Mouse (Mus musculus) left cerebral cortex, postnatal 10 days (tissue): ENCODE results near the gene Pdzd2. TPM values are rescaled to one million over a fixed set of nuclear protein-coding genes. Genes with fewer than 3 reads are reported as not detected.

Experiments
- DNase-seq, 2 experiments: peaks; one replicate each; pipeline ENCODE4 v3.0.0; 2021 to 2022; ENCODE audit warnings: low spot score in 2 of 2, mixed read lengths in 1 of 2; ENCODE audit errors: extremely low spot score in 1 of 2
- intact Hi-C: fragments of 180-260 bp; cut with DNase I; formaldehyde crosslinking; loops from one replicate; pipeline ENCODE4 v1.15.1; 2025
- total RNA-seq, 2 experiments: library from RNA; stranded (reverse); gene quantifications; 2 replicates each; pipeline ENCODE4 v1.2.3; 2021

The Pdzd2 gene
- total RNA-seq, 2 experiments from 2014 or later, result 106 to 114 TPM

DNA sequence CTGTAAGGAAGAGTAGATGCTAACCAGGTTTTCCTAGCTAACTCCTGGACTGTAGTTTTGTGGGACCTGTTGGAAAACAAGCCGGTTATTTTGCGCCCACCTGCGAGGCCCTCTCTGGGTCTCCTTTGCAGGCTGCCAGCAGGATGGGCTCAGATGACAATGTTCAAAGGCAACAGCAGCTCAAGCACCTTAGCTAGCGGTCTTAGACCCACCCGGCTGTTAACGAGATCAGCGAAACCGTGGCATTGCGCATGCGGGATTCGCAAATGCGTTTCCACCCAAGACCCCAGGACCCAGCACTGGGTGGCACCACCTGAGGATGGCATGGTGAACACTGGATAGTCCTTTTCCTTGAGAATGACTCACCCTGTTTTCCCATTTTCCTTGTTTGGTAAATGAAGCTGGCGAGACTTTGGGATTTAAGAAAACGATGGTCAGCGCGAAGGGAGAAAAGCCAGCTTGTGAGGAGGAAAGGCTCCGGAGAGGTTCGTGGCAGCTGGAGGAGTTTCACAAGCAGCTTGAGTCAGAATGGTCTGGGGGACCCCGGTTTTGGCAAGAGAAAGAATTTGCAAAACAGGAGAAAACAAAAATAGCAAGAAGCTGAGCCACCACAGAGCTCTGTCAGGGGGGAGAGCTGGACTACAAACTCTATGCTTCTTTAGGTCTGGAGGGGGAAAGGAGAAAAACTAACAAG is 379.1 kb downstream of the Pdzd2 start:
- no peak for DNase-seq
- intact Hi-C loops, result no loop called here

DNA sequence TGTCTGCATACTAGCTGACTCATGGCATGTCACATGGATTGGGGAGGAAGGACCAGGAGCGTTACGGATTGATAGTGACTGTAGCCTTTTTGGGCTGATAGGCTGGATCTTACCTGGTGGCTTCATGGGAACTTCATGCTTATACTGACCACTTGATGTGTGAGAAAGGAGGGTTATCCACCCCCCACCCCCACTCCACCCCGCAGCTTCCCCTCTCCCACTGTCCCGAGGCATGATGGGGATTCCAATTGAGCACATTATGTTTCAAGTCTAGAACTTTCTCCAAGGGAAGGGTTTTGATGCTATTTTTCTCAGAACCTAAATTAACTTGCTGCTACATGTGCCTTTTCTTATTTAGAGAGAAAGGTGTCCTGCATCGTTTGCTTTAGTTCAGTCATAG is 381.3 kb downstream of the Pdzd2 start:
- no peak for DNase-seq
- intact Hi-C loops, result no loop called here

DNA sequence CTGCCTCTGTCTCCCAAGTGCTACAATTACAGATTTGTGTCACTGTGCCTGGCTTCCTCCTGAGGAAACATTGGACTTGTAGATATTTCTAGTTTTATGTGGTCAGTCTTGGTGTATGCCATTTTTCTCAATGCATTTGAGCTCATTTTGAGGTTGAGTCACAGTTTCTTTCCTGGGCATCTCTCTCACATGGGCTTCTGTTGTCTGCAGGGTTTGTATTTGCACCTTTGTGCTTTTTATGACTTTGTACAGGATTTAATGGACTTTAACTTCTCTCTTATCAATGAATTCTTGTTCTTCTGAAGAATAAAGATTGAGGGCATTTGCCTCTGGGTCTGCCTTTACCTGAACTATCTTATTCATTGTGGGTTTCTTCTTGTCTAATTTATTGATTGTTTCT is 382.3 kb downstream of the Pdzd2 start:
- DNase-seq, result no peak
- intact Hi-C loops, result no loop called here

DNA sequence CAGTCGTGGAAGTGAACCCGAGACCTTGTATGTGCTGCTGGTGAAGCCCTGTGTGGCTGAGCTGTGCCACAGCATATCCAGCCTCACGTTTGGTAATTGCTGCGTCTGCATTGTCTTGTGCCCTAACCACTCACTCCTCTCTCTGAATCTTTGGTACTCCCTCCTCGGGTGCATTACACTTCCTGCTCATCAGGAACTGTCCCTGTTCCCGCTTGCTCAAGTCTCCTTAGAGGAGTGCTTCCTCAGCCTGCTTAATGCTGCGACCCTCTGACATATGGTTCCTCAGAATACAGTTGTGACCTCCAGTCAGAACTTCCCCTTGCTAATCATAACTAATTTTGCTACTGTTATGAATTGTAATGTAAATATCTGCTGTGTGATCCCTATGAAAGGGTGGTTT is 383.8 kb downstream of the Pdzd2 start:
- intact Hi-C loops, result no loop called here
- no peak for DNase-seq

DNA sequence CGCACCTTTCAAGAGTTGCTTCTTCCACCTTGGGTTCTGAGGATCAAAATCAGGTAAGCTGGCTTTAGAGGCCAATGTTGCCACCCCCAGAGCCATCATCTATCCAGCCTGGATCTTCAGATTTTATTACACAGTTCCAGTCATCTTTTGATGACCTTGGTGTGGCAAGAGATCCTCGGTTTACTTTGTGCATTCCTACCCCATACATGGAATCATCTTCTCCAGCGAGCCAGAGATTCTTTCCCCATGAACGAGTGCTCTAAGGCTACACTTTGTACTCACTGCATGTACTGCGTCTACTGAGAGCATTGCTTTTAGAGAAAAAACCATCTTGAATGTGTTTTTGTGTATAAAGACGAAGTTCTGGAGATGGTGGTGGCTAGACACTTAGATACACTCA is 384.5 kb downstream of the Pdzd2 start:
- no peak for DNase-seq
- intact Hi-C loops, result no loop called here

DNA sequence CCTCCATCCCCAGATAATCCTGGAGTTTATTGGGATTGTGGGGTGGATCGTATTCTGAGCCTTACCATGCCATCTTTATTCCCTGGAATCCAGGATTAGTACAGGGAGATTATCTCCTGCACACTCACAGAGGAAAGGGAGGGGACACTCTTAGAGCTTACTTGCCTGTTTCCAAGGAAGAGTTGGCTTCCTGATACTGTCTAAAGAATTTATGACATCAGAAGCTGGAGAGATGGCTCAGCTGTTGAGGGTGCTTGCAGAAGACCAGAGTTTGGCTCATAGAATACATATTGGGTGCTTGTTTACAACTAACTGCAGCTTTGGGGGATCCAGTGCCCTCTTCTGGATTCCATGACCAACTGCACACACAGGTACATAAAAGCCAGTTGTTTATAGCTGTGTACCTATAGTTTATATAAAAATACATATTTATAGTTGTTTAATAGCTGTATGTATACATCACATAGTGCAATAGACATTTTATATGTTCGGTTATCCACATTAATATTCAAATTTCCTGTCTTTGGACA is 385.4 kb downstream of the Pdzd2 start:
- intact Hi-C loops, result no loop called here
- no peak for DNase-seq

DNA sequence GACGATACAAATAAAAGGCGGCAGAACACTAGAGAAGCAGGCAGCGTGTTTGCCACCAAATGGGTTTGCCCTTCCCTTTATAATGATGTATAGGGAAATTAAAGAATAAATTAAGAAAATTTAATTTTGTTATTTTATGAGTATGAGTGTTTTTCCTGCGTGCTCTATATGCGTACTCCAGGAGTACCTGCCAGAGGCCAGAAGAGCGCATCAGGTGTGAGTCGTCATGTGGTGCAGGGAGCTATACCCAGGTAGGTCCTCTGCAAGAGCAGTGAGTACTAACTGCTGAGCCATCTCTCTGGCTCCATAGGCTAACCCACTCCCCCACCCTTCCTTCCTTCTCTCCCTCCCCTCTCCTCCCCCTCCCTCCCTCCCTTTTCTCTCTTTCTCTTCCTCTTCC is 388.3 kb downstream of the Pdzd2 start:
- no peak for DNase-seq
- intact Hi-C loops, result no loop called here

DNA sequence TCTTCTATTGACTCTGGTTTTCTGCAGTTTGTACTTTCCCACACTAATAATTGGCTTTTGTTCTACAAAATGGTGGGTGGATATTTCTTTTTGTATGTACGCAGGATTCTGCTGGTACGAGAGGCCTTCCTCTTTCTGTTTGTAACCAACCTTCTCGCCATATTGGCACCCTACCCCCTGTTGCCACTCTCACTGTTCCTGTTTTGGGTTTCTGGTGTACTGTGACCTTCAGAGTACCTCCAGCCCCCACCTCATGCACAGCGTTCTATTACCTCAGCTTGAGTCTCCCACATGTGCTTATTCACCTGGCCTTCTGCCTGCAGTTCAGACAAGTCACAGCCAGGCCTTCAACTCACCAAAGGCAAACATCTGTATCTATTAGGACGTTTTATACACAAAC is 389.9 kb downstream of the Pdzd2 start:
- no peak for DNase-seq
- intact Hi-C loops, result no loop called here

DNA sequence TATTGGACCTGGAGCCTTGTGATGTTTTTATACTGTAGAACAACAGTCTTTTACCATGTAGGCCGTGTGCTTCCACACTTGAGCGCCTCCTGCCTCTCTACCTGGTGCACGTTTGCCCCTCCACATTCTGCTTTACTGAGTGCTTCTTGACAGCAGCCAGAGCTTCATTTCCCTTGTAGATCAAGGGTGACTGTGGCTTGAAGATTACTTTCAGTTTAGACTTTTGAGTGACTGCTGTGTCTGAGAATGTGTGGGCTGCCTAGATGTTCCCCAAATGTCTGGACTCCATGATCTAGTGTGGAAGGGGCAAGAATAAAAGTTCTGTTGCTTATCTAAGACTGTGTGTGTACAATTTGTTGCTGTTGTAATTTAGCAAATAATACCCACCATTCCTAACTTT is 390.8 kb downstream of the Pdzd2 start:
- intact Hi-C loops, result no loop called here
- no peak for DNase-seq

DNA sequence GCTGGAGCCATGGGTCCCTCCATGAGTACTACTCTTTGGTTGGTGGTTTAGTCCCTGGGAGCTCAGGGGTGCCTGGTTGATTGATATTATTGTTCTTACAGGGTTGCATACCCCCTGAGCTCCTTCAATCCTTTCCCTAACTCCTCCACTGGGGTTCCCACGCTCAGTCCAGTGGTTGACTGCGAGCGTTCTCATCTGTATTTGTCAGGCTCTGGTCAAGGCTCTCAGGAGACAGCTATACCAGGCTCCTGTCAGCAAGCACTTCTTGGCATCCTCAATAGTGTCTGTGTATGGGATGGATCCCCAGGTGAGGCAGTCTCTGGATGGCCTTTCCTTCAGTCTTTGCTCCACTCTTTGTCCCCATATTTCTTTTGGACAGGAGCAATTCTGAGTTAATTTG is 392.8 kb downstream of the Pdzd2 start:
- no peak for DNase-seq
- intact Hi-C loops, result no loop called here

DNA sequence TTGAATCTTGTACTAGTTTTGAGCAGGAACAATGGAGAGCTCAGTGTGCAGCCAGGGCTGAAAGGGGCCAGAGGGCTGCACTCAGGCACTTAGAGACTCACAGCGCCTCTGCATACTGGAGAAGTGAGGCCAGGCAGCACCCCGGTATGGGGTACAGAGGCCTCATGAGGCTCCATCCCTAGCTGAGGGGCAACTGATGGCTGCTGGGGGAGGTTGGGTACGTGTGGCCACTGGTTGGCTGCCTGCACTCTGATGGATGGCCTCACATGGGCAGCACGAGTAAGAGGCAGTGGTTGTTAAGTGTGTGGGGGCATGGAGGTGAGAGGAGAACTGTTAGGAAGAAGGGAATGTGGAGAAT is 398.3 kb downstream of the Pdzd2 start:
- intact Hi-C loops, result no loop called here
- DNase-seq, result no peak

DNA sequence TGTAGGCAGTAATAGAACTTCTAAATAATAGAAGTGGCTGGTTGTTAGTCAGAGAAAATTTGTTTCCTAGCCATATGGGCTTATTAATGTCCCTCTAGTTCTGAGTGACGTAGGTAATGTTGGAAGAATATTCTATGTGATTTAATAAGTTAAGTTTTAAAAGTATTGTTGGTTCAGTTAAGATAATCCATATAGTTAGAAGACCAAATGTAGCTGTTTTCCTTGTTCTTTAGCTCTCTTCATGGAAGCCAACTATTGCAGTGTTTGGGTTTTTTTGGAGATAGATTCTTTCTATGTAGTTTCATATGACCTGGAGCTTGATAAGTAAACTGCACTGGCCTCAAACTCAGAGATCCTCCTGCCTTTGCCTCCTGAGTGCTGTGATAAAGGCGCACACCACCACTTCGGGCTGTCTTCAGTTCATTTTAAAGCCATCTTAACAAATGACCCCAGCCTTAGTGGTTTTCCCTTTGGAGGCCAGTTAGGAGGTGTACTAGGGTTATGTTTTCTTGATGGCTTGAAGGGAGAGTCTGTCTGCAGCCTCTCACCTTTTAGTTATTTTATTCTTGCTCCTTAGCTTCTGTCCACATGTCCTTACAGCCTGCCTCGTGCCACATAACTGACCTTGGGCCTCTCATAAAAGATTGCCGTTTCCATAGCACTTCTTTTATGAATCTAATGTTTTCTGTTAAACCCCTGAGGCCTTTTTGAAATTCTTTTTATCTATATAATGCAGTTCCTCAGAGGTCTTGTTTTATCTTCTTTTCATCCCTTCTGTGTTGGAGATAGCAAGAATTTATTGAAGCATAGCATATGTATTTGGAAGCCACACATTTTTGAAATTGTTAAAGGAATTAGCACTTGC is 399.0 kb downstream of the Pdzd2 start:
- DNase-seq, result no peak
- intact Hi-C loops, result no loop called here

DNA sequence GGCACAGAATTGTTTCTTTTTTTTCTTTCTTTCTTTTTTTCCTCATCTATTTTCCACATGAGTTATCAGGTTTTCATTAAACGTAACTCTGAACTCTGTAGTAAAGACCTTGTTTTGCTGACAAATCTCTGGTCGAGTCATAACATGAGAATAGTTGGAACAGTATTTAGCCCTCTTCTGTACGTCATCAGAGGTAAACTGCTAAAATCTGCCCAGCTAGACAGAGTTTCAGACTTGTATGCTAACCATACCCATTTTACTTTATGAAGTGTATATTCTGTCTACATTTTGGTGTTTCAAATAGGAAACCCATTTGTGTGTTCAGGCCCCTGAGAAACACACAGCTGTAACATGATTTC is 402.0 kb downstream of the Pdzd2 start:
- DNase-seq, result no peak
- intact Hi-C loops, result no loop called here

DNA sequence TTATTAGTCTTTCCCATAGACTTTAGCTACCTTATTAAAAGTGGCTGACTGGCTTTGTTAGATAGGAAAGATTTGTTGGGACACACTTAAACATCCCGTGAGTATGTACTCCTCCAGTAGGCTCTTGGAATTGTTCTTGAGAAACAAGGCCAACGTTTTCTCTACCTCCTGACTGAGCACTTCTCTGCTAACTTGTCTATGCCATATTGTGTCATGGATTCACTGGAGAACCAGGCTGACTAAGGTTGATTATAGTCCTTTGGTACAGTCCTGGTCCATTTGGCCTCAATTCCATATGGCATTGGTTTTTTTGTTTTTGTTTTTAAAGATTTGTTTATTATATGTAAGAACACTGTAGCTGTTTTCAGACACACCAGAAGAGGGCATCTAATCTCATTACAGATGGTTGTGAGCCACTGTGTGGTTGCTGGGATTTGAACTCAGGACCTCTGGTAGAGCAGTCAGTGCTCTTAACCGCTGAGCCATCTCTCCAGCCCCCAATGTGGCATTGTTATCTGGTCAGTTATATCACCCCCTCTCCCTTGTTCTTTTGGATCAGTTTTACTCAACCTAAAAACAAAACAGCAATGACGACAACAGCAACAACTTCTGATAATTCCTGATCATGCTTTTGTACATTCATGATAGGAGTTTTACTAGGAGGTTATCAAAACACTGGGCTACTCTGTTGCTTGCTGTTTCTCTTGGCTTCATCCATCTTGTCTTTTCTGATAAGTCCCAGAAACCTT is 402.5 kb downstream of the Pdzd2 start:
- intact Hi-C loops, result no loop called here

DNA sequence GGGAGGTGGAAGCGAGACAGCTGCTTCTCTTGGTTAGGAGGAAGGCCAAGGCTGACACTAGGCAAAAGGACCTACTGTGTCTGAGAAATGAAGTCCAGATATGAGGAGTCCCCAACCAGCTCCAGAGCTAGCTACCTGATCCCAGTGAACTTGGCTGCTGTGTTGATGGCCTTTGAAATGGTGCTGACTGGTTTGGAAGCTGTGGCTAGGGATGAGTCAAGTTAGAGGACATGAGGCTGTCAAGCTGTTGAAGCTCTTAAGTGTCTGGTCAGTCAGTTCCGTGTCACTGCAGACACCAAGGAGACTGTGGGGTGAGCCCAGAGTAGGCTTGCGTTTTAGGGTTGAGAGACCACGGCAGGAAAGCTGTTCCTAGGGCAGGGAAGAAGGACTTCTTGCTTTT is 405.3 kb downstream of the Pdzd2 start:
- intact Hi-C loops, result no loop called here
- no peak for DNase-seq

More for the DNA sequence above, 402.5 kb downstream of the Pdzd2 start:
- DNase-seq, result no peak

DNA sequence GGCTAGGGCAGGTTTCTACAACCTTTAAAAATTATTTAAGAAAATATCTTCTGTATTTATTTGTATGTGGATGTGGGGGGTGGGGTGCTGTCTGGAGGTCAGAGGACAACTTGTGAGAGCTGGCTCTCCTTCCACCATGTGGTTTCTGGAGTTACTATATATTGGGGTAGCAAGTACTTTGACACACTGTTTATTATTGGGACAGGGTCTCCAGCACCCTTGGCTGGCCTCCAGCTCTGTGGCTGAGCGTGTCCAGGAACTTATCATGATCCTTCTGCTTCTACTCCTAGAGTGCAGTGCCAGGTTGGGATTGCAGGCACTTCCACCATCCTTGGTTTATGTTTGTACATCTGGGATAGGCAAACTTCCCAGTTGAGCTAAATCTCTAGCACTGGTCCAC is 408.4 kb downstream of the Pdzd2 start:
- intact Hi-C loops, result no loop called here

DNA sequence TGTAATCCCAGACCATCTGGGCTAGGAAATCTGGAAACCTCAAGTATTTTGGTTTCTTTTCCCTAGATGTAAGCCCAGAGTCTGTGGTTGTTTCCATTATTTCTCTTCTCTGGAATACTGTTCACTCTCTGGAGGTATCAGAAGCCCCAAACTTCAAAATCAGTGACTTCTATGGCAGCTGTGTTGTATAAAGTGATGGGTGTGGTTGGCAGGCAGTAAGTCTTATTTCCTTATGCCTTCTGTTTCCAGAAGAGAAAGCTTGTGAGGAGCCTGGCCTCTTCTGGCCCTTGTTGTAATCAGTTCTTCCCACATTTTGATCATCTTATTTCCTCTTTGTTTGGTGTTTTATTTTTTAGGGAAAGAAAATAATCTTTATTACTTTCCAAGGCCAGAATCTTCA is 408.8 kb downstream of the Pdzd2 start:
- no peak for DNase-seq
- intact Hi-C loops, result no loop called here

More for the DNA sequence above, 408.4 kb downstream of the Pdzd2 start:
- DNase-seq, result no peak

DNA sequence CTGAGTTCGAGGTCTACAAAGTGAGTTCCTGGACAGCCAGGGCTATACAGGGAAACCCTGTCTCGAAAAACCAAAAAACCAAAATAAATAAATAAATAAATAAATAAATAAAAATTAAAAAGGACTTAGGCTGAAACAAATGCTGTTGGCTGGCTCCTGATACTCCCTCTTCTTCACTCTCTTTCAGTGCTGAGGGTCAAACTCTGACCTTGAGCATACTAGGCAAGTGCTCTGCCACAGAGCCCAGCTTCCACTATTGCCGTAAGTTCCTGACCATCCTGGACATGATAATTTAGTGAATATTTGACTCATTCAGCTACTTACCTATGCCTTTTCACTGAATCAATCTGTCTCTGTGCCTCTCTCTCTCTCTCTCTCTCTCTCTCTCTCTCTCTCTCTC is 409.3 kb downstream of the Pdzd2 start:
- intact Hi-C loops, result no loop called here
- no peak for DNase-seq

DNA sequence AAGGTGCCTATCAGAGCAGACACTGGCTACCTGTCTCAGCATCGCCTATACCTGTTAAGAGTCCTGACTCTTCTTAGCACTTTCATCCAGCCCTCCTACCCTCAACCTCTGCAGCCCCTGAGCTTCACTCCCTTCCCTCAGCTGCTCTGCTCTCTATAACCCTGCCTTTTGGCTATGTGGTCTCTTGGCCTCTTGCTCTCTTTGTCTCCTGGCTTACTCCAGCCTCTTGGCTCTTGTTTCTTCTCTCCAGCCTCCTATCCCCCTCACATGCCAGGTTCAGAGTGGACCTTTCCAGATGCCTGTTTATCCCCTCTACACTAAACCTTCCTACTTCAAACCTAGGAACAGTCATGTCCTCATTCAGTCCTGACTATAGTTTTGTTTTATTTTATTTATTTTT is 415.4 kb downstream of the Pdzd2 start:
- no peak for DNase-seq
- intact Hi-C loops, result loop anchor here (5.0 kb wide), 1 partner anchor 57 kb away; no protein-coding TSS in a partner anchor
